In genomic region chr3:145595354-145595753, GRCm38 (mm10) we compare ENCODE assay signal across 21 mouse cellular contexts. TPM values are rescaled to one million over a fixed set of nuclear protein-coding genes. Genes with fewer than 3 reads are reported as not detected.
A peak's percentile ranks its signal among the peaks of the same experiment; 100 is the strongest.
DNase-seq lines count a peak whose midpoint lies in the region; ATAC-seq lines count a peak whose summit lies in the region.
"Had no signal": no experiment of that assay in that cellular context is flagged by ENCODE, and none has a peak within 500 bp of the region (broad histone marks: within the 10 kb centered on the region; RNA-seq: fewer than 3 reads in every experiment).

No protein-coding gene starts in this region.

- DNase-seq in gastrocnemius, postnatal 4 days (ENCODE audit: low spot score in 2 of 2) = no peak
- no peak for DNase-seq in cerebellum, postnatal 14 days
- no peak for DNase-seq in layer of hippocampus, postnatal 14 days (ENCODE audit: low spot score in 2 of 2)
- DNase-seq in heart, adult 9 months (ENCODE audit: low spot score in 2 of 2) = no peak
- DNase-seq: adrenal gland, adult 8-10 months; adrenal gland, postnatal 25 days; cerebellum, adult 18-20 months; cerebellum, adult 9-10 months; cerebellum, postnatal 25 days; embryo, embryonic 11 days; gastrocnemius, postnatal 25 days; heart, adult 11 months; heart, postnatal 10 days; heart, postnatal 4 days; kidney, adult 2 months had no signal

- peak; percentile 98 for ATAC-seq in CD4-positive, CD25-positive, alpha-beta regulatory T cell, adult 4 months
- peak; percentile 35 for ATAC-seq in granulocyte monocyte progenitor cell, adult 5-6 weeks (replicated peaks; ENCODE audit: poor library complexity, severe bottlenecking)
- ATAC-seq in inflammation-experienced regulatory T-cells, adult 6 months = peak; percentile 95
- ATAC-seq: forebrain, embryonic 15.5 days; intestine, postnatal 0 days had no signal

RNA-seq across cellular contexts. Expression of gene Znhit6, which starts 19.3 kb away (rescaled TPM):
- polyA plus RNA-seq in CD4-positive, CD25-positive, alpha-beta regulatory T cell, adult 4 months (2017; shearing (Covaris generic)) = 10 to 100 TPM; 27.5 to 32.0 TPM
- 30.4 and 30.9 TPM in 2 replicates for total RNA-seq in granulocyte monocyte progenitor cell, adult 5-6 weeks (2014; fragmentation: Nextera tagmentation)
- 25.6 and 30.2 TPM in 2 replicates for total RNA-seq in granulocyte monocyte progenitor cell, adult 5-6 weeks (2017)
- polyA plus RNA-seq in inflammation-experienced regulatory T-cells, adult 6 months (2017; shearing (Covaris generic)) = 10 to 100 TPM; 26.9 to 36.4 (median 34.4) TPM
- 10 to 100 TPM; 18.3 to 19.2 TPM for total RNA-seq in gastrocnemius, postnatal 4 days (2021)
- total RNA-seq in layer of hippocampus, postnatal 14 days (2021) = 10 to 100 TPM; 17.4 to 17.5 TPM

RNA-seq across cellular contexts. Expression of gene Ccn1, which starts 54.4 kb away (rescaled TPM):
- polyA plus RNA-seq in CD4-positive, CD25-positive, alpha-beta regulatory T cell, adult 4 months (2017; shearing (Covaris generic)) = not detected
- total RNA-seq in granulocyte monocyte progenitor cell, adult 5-6 weeks (2014; fragmentation: Nextera tagmentation) = not detected in 2 replicates
- not detected in 2 replicates for total RNA-seq in granulocyte monocyte progenitor cell, adult 5-6 weeks (2017)
- polyA plus RNA-seq in inflammation-experienced regulatory T-cells, adult 6 months (2017; shearing (Covaris generic)) = not detected
- 10 to 100 TPM; 40.7 to 49.3 TPM for total RNA-seq in gastrocnemius, postnatal 4 days (2021)
- total RNA-seq in layer of hippocampus, postnatal 14 days (2021) = 1 to 10 TPM; 7.8 TPM
- total RNA-seq: MEL had no signal

Comparison
In these comparisons a context has a peak if more than half of its experiments do, and no peak if none do; other contexts are left out.
1. ATAC-seq: peak in every context shown above with its lines; median percentile 98 in CD4-positive, CD25-positive, alpha-beta regulatory T cell, adult 4 months; 95 in inflammation-experienced regulatory T-cells, adult 6 months; 35 in granulocyte monocyte progenitor cell, adult 5-6 weeks.
2. RNA of gene Ccn1, which starts 54.4 kb away (total RNA-seq): 40.7 to 49.3 TPM in gastrocnemius, postnatal 4 days and 7.8 TPM in layer of hippocampus, postnatal 14 days; not detected in granulocyte monocyte progenitor cell, adult 5-6 weeks; every median in the first group is over 4 times any median in the second.